Mouse (Mus musculus) T-cell, adult 2 months (primary cell): ENCODE results near the gene Max.

Source experiments
- DNase-seq: peaks from one replicate; pipeline ENCODE4 v3.0.0; 2022; ENCODE audit warnings: low spot score

Max gene

DNA sequence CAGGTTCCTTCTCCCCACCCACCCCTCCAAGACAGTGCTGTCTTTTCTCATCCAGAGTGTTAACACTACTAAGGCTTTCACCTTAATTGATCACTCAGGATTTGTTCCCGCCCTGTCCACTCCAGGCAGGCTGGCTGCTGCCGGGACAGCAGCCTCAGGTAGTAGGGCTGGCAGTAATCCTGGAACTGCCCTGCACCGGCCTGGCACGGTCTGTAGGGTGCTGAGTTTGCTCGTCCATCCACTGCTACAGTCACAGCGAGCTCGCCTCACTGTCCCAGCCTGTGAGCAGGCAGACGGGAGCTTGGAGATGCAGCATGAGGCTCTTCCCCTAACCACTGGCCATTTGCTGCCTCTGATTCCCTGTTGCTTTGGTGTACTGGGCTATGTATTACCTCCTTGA, 41.0 kb downstream of the Max start:
- no peak for DNase-seq

DNA sequence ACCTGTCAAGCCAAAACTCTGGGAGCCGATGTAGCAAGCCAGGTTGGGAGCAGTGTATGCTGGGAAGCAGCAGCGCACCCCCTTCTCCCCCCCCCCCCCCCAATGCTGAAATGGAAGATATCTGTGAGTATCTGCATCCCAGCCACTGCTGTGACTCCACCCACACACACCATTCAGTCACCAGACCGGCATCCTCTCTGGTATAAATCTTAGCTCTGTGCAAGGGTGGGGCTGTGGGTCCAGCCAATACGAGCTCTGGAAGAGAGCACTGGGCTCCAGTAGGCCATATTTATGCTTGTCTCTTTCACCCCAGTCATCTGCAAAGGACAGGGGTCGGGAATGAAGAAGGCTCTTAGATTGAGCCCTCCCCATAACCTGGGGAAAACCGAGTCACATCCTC, 41.6 kb downstream of the Max start:
- DNase-seq = no peak

DNA sequence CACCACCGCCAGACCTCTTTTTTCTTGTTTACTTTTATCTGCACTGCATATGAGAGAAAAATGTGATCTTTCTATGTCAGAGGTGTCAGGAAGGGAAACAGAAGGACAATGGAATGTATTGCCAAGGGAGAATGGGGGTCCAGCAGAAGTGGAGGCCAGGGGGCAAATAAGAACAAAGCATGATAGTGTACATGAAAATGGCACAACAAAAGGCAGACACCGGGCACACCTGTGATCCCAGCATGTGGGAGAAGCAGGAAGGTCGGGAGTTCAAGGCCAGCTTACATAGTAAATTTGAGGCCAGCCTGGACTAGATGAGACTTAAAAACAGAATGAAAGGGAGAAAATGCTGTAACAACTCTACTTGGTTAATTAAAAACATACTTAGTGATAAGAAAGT, 43.1 kb downstream of the Max start:
- no peak for DNase-seq

GRCm38 (mm10) chr12:76918113-76918512, 43.9 kb downstream of the Max start:
- no peak for DNase-seq

DNA sequence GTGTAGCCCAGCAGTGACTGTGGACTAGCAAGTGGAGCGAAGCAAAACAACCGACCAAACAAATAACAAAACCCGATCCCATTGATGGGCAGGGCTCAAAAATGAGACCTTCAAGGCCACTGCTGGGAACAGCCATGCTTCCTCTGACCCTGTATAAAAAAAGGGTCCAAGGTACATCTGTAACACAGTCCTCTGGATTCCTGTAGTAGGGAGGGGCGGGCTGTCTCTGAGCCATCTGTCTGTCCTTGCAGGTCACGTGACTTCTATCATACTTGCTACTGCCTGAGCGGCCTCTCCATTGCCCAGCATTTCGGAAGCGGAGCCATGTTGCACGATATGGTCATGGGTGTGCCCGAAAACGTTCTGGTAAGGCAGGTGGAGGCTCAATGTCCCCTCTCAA, 45.8 kb downstream of the Max start:
- no peak for DNase-seq

DNA sequence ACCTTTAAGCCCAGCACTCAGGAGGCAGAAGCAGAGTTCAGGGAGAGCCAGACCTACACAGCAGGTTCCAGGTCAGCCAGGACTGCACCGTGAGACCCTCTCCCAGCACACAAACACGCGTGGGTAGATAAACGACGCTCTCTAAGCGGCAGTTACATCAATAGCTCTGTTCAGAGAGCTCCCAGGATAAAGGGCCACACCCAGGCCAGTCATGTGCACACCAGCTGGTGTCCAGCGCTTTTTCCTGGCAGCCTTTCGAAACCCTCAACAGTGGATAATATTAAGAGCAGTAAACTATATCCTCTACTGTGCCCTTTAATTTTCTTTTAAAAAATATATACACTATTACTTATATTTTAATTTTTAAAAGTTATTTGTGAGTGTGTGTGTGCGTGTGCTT, 49.8 kb downstream of the Max start:
- DNase-seq = no peak

GRCm38 (mm10) chr12:76911171-76911726, 50.8 kb downstream of the Max start:
- no peak for DNase-seq

DNA sequence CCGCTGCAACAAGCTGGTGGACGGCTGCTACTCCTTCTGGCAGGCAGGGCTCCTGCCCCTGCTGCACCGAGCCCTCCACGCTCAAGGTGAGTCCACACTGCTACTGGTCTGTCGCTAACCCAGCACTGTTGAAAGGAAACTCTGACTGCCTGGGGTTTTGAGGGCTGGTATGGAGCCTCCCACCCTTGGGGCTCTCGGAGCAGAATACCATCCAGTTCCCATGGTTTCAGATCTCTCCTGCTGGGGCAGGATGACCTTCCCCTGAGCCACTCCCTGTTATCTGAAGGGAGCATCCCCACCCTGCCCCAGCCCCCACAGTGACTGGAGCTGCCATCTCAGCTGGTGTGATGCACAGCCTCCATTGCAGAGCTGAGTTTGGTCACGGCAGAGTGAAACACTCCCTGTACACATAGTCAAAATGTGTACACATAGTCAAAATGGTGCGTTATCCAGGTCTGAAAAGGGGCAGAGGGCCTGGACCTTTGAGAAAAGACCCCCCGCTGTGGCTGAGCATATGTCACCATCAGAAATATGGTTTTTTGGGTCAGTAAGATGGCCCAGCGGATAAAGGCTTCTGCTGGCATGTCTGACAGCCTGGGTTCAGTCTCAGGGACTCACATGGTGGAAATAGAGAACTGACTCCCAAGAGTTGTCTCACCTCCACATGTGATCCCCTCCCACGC, 51.6 kb downstream of the Max start:
- no peak for DNase-seq

DNA sequence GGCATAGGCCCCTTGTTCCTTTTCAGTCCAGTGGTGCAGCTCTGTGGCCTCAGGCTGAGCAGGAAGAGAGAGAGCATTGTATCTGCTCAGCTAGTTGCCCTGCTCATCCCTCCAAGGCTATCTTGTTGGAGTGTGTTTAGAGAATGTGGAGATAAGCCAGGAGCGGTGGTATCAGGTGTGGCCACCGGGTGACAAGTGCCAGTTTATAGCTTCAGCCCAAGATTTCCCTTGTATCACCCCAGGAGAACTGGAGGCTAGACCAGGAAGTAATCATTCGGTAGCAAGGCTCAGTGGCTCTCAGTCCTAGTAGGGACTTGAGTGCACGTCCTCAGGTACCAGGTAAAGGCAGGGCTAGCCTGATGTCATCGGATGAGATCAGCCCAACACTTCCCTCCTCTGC, 52.8 kb downstream of the Max start:
- no peak for DNase-seq

DNA sequence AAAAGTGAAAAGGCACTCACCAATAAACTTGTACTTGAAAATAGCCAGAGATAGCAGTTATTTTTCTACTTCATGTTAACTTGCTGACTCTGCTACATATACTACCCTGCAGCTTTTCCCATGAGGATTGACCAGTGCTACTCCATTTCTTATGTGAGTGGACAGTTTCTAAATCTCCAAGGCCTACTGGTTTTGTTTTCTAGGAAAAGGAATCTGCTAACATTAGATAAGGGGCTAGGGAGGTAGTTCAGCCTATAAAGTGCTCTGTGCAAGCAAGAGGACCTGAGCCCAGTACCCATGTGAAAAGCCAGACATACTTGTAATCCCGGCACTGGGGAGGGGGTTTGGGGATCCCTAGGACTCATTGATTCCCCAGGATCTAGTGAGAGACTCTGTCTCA, 55.7 kb downstream of the Max start:
- DNase-seq = no peak

DNA sequence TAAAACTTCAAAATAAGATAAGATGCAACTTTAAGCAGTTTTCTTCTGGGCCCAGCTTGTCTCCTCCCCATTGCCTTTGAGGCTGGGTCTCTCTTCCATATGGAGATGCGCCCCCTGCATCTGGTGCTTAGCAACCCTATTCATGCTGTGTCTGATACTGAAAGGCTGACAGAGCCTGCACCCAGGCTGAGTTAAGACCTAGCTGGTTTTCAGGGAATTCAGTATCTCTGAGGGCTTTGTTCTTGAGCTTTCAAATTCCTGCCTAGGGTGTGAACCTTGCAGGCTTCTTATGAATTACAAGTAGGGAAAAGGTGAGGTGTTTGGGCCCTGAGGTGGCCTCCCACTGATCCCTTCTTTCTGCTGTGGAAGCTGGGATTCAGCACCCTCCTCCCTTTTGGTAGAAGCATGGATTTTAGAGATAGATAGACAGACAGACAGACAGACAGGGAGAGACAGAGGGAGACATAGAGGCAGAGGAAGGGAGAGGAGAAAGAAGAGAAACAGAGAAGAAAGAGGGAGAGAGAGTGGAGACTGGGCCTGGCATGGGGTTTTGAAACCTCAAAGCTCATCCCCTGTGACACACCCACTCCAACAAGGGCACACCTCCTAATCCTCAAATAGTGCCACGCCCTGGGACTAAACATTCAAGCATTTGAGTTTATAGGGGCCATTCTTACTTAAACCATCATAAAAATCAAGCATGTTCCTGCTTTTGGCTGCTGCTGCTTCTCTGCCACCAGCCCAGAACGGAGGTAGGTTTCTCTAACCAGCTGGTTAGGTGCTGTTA, 60.3 kb downstream of the Max start:
- no peak for DNase-seq

DNA sequence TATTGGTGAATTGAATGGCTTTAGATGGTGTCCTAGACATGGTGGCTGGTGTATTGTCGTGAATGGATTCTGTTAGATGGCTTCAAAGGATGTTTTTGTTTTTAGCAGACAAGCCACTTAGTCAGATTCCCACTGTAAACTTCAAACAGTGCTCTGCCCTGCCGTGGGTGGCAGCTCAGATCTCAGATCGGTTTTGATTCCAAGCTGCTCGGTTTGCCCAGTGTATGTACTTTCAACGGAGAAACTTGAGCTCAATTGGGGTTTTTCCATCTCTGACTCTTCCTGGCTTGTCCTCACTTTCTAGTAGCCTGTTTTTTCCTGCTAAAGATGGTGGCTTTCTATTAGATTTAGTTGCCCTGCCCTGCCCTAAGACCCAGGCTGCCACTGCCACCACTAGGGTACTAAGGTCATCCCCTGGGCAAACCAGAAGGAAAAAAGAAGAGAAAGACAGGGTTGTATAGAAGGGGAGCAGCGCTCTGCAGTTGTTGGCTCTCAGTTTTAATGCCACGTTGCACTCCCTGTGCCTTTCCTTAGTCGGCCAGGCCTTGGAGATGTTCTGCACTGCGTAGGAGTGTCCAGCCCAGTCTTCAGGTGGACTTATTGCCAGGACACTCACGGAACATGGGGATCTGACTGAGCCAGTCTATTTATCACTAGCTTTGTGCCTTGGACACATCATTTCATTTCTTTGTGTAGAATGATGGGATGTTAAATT, 62.6 kb downstream of the Max start:
- peak; percentile 64 for DNase-seq

- no peak for DNase-seq
These were observed 63.9 kb downstream of the Max start for GRCm38 (mm10) chr12:76898141-76898540.

- no peak for DNase-seq
These were observed 65.0 kb downstream of the Max start for GRCm38 (mm10) chr12:76897006-76897405.

GRCm38 (mm10) chr12:76896566-76896965, 65.4 kb downstream of the Max start:
- no peak for DNase-seq

DNA sequence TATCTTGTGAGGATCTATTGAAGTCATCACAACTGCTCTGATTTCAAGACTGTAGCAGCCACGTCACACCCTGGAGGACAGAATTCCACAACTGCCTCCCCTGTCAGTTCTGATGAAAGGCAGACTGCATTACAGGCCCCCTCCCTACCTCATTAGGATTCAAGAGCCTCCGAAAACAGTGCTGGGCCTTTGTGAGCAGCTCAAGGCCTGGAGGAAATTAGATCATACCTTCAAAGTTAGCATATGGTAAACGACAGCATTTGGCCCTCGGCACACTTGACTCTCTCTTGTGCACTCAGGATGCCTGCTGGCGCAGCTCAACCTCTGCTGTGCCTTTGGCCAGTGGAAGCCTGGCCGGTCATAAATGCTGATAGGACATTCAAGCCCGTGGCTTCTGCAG, 66.2 kb downstream of the Max start:
- DNase-seq = no peak

- DNase-seq = no peak
These were observed 67.0 kb downstream of the Max start for GRCm38 (mm10) chr12:76894792-76895559.

DNA sequence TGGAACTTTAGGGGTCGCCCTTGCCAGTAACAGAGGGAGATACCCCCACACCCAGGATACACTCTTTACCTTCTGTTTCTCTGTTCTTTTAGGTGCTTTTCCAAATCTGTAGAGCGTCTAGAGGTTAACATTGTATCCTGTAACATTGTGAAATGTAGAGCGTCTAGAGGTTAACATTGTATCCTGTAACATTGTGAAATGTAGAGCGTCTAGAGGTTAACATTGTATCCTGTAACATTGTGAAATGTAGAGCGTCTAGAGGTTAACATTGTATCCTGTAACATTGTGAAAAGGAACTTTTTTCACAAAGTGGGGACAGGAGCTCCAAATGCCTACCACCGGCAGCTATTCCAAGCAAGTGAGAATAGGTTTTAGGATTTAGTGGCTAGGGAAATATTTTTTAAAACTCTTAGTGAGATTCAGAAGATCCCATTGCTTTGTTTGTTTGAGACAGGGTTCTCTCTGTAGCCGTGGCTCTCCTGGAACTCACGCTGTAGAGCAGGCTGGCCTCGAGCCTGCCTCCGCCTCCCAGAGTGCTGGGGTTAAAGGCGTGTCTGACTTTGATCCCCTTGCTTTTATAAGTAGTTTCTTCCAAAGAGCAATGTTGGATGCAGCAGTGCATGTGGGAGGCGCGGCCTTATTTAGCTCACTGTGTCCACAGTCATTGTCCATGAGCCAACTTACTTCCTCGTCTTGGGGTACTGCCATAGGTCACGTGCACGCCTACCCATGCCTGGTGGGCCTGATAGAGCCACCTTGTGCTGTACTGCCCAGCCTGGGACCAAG, 68.9 kb downstream of the Max start:
- DNase-seq = no peak

DNA sequence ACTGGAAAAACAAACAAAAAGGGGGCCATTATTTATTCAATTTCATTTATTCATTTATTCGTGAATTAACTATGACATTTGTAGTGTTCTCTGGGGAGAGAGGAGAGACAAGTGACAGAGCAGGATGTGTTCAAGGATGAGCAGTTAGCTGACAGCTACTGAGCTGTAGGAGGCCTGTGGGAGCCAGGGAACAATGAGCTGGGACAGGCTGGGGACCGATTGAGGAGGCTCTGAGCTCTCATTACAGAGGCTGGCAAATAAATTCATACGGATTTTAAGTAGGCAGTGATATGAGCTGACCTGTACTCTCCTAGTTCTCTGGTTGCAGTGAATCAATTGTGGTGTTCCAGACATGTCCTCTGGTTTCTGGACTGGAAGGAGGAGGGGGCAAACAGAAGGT, 70.8 kb downstream of the Max start:
- no peak for DNase-seq

- peak; percentile 41 for DNase-seq
These were observed 72.4 kb downstream of the Max start for GRCm38 (mm10) chr12:76889404-76890184.
